Mouse (Mus musculus) v-Abl transformed pro-B cells (cell line): ENCODE results near the gene Khdc1a.

Experiments
- in situ Hi-C, 2 experiments: fragments of 400-800 bp; cut with MboI; formaldehyde crosslinking; loops; one replicate each; pipeline ENCODE4 v1.15.1; 2025; ENCODE audit not compliant: unreplicated experiment in 2 of 2

Khdc1a gene

GRCm38 (mm10) chr1:21383256-21383655 lies 33.8 kb downstream of the Khdc1a start, which contains the start of gene Khdc1b:
TSS of gene Khdc1b (plus strand) at chr1:21383556.
- in situ Hi-C loops, result loop anchor here in 1 of 2 experiments (25.0 kb wide), 1 partner anchor 446 kb away; no protein-coding TSS in a partner anchor

- in situ Hi-C loops, result loop anchor here in 1 of 2 experiments (25.0 kb wide), 1 partner anchor 454 kb away; no protein-coding TSS in a partner anchor
Observed at GRCm38 (mm10) chr1:21391138-21391671, 41.8 kb downstream of the Khdc1a start.
